In the genomic region with DNA sequence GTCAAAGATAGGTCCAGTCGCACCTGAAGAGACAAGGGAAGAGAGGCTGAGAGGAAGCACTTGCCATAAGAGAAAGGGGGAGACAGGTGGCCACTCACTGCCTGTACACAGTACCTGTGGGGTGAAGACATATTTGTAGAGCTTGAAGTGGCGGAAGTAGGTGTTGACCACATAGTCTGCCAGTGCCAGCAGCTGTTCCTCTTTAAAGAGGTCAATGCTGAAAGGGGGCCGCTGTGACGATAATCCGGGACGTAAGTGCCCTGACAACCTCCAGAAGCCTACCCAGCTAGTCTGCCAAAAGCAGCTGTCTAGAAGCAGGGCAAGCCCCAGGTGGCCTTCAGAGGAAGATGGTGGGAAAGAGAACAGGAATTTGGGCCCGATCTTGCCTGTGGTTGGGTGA, we compare ENCODE assay signal across 18 mouse cellular contexts. TPM values are rescaled to one million over a fixed set of nuclear protein-coding genes. Genes with fewer than 3 reads are reported as not detected.
DNase-seq lines count a peak whose midpoint lies in the region; ATAC-seq lines count a peak whose summit lies in the region.
"Had no signal": no experiment of that assay in that cellular context is flagged by ENCODE, and none has a peak within 500 bp of the region (broad histone marks: within the 10 kb centered on the region; RNA-seq: fewer than 3 reads in every experiment).

No protein-coding gene starts in this region.

- peak overlapping the region; percentile 80 for H3K27ac ChIP-seq in liver, embryonic 13.5 days
- H3K27ac ChIP-seq in liver, embryonic 11.5 days (ENCODE audit: low read depth, low read length): no peak overlapping the region
- H3K27ac ChIP-seq in liver, embryonic 15.5 days (replicated peaks): 0 out of 2 replicates have a peak overlapping the region, but pooled peaks have one; percentile 85
- H3K27ac ChIP-seq in hindbrain, embryonic 10.5 days: no peak overlapping the region
- H3K27ac ChIP-seq: heart, adult 2 months; heart, embryonic 15.5 days; kidney, postnatal 0 days; layer of hippocampus, adult 2 months; neural tube, embryonic 13.5 days had no signal

- no peak overlapping the region for H3K4me3 ChIP-seq in liver, embryonic 13.5 days (replicated peaks)
- no peak overlapping the region for H3K4me3 ChIP-seq in liver, embryonic 11.5 days (ENCODE audit: low read depth, low read length)
- H3K4me3 ChIP-seq in liver, embryonic 15.5 days (replicated peaks): no peak overlapping the region
- no peak overlapping the region for H3K4me3 ChIP-seq in hindbrain, embryonic 10.5 days
- H3K4me3 ChIP-seq: erythroblast, embryonic 14.5 days; heart, adult 2 months; heart, embryonic 15.5 days; layer of hippocampus, adult 2 months; neural tube, embryonic 13.5 days had no signal

- peaks cover 54% of the 10 kb centered on the region for H3K36me3 ChIP-seq in liver, embryonic 13.5 days
- H3K36me3 ChIP-seq in liver, embryonic 11.5 days (ENCODE audit: control insufficient read depth, insufficient read depth, low read length): peaks cover 20% of the 10 kb centered on the region; the same call in 1 of the 2 replicates
- peaks cover 55% of the 10 kb centered on the region for H3K36me3 ChIP-seq in liver, embryonic 15.5 days (replicated peaks)
- peaks cover 64% of the 10 kb centered on the region for H3K36me3 ChIP-seq in hindbrain, embryonic 10.5 days

- WGBS in liver, embryonic 13.5 days (ENCODE audit: insufficient replicate concordance): 83% methylated on average over 7 of the region's 7 CpGs
- WGBS in liver, embryonic 11.5 days: 90% methylated on average over 7 of the region's 7 CpGs
- WGBS in liver, embryonic 15.5 days (ENCODE audit: insufficient replicate concordance): 81% methylated on average over 7 of the region's 7 CpGs
- 93% methylated on average over 7 of the region's 7 CpGs for WGBS in hindbrain, embryonic 10.5 days

- no peaks in the 10 kb centered on the region for H3K27me3 ChIP-seq in liver, embryonic 13.5 days
- H3K27me3 ChIP-seq in liver, embryonic 11.5 days (replicated peaks; ENCODE audit: control insufficient read depth, insufficient read depth, low read length): no peaks in the 10 kb centered on the region
- H3K27me3 ChIP-seq in liver, embryonic 15.5 days: no peaks in the 10 kb centered on the region
- H3K27me3 ChIP-seq in hindbrain, embryonic 10.5 days (ENCODE audit: insufficient read depth, poor library complexity, severe bottlenecking): no peaks in the 10 kb centered on the region
- H3K27me3 ChIP-seq: heart, embryonic 15.5 days; neural tube, embryonic 13.5 days had no signal

- H3K4me2 ChIP-seq in liver, embryonic 13.5 days: no peak overlapping the region
- H3K4me2 ChIP-seq in liver, embryonic 11.5 days: no peak overlapping the region
- no peak overlapping the region for H3K4me2 ChIP-seq in liver, embryonic 15.5 days
- H3K4me2 ChIP-seq: heart, embryonic 15.5 days; midbrain, embryonic 11.5 days; neural tube, embryonic 13.5 days had no signal

- ATAC-seq in liver, embryonic 13.5 days (ENCODE audit: low read depth): no peak
- ATAC-seq in liver, embryonic 11.5 days (replicated peaks; ENCODE audit: low FRiP score): no peak
- no peak for ATAC-seq in liver, embryonic 15.5 days (ENCODE audit: insufficient read depth)
- ATAC-seq: forebrain, embryonic 14.5 days had no signal

- no peaks in the 10 kb centered on the region for H3K9me3 ChIP-seq in liver, embryonic 13.5 days (replicated peaks)
- no peaks in the 10 kb centered on the region for H3K9me3 ChIP-seq in liver, embryonic 11.5 days (ENCODE audit: control insufficient read depth, low read length)
- H3K9me3 ChIP-seq in liver, embryonic 15.5 days (replicated peaks): no peaks in the 10 kb centered on the region
- no peaks in the 10 kb centered on the region for H3K9me3 ChIP-seq in hindbrain, embryonic 10.5 days
- H3K9me3 ChIP-seq: heart, embryonic 15.5 days; neural tube, embryonic 13.5 days had no signal

- H3K9ac ChIP-seq in liver, embryonic 13.5 days: no peak overlapping the region
- H3K9ac ChIP-seq in liver, embryonic 11.5 days (ENCODE audit: low read depth, low read length): no peak overlapping the region
- H3K9ac ChIP-seq in liver, embryonic 15.5 days: no peak overlapping the region
- H3K9ac ChIP-seq: heart, embryonic 15.5 days; neural tube, embryonic 13.5 days had no signal

- H3K4me1 ChIP-seq in liver, embryonic 13.5 days (replicated peaks): peaks cover 40% of the 10 kb centered on the region
- peaks cover 28% of the 10 kb centered on the region for H3K4me1 ChIP-seq in liver, embryonic 11.5 days (replicated peaks; ENCODE audit: control insufficient read depth, insufficient read depth, low read length)
- H3K4me1 ChIP-seq in liver, embryonic 15.5 days (replicated peaks): peaks cover 44% of the 10 kb centered on the region
- H3K4me1 ChIP-seq in hindbrain, embryonic 10.5 days (replicated peaks): peaks cover 22% of the 10 kb centered on the region

- DNase-seq in liver, embryonic 13.5 days: no peak
- no peak for DNase-seq in liver, embryonic 11.5 days (ENCODE audit: low spot score)
- peak; percentile 60 for DNase-seq in lung, postnatal 25 days (ENCODE audit: low spot score)
- no peak for DNase-seq in kidney, postnatal 14 days
- no peak for DNase-seq in hindbrain, embryonic 10.5 days (ENCODE audit: low spot score)
- DNase-seq in ovary, postnatal 14 days (ENCODE audit: low spot score): no peak
- DNase-seq: cerebellum, adult 8-10 months; gastrocnemius, postnatal 14 days; heart, adult 2 months; kidney, adult 11 months had no signal

RNA-seq across cellular contexts. Expression of gene Ccdc189, which starts 3.4 kb away (rescaled TPM):
- 7.3 TPM in 2 replicates for polyA plus RNA-seq in liver, embryonic 13.5 days (2015; fragmentation: Nextera tagmentation; extraction: Ambion mirVana)
- 5.4 and 6.2 TPM in 2 replicates for polyA plus RNA-seq in liver, embryonic 11.5 days (2014; fragmentation: Nextera tagmentation; extraction: Ambion mirVana)
- polyA plus RNA-seq in liver, embryonic 15.5 days (2015; fragmentation: Nextera tagmentation; extraction: Ambion mirVana): 6.4 and 8.3 TPM in 2 replicates
- polyA plus RNA-seq in hindbrain, embryonic 10.5 days (2016; fragmentation: Nextera tagmentation; extraction: Ambion mirVana): 15.7 and 16.5 TPM in 2 replicates

RNA-seq across cellular contexts. Expression of gene Rnf40, which starts 3.5 kb away (rescaled TPM):
- 18.8 and 25.3 TPM in 2 replicates for polyA plus RNA-seq in liver, embryonic 13.5 days (2015; fragmentation: Nextera tagmentation; extraction: Ambion mirVana)
- 44.1 and 49.0 TPM in 2 replicates for polyA plus RNA-seq in liver, embryonic 11.5 days (2014; fragmentation: Nextera tagmentation; extraction: Ambion mirVana)
- 18.3 and 19.5 TPM in 2 replicates for polyA plus RNA-seq in liver, embryonic 15.5 days (2015; fragmentation: Nextera tagmentation; extraction: Ambion mirVana)
- 57.8 and 58.8 TPM in 2 replicates for polyA plus RNA-seq in hindbrain, embryonic 10.5 days (2016; fragmentation: Nextera tagmentation; extraction: Ambion mirVana)

RNA-seq across cellular contexts. Expression of gene Phkg2, which starts 11.9 kb away (rescaled TPM):
- polyA plus RNA-seq in liver, embryonic 13.5 days (2015; fragmentation: Nextera tagmentation; extraction: Ambion mirVana): 19.3 and 20.2 TPM in 2 replicates
- 41.6 and 41.7 TPM in 2 replicates for polyA plus RNA-seq in liver, embryonic 11.5 days (2014; fragmentation: Nextera tagmentation; extraction: Ambion mirVana)
- 20.0 and 24.6 TPM in 2 replicates for polyA plus RNA-seq in liver, embryonic 15.5 days (2015; fragmentation: Nextera tagmentation; extraction: Ambion mirVana)
- polyA plus RNA-seq in hindbrain, embryonic 10.5 days (2016; fragmentation: Nextera tagmentation; extraction: Ambion mirVana): 47.0 and 54.1 TPM in 2 replicates

RNA-seq across cellular contexts. Expression of gene Tmem265, which starts 23.8 kb away (rescaled TPM):
- 3.3 and 4.0 TPM in 2 replicates for polyA plus RNA-seq in liver, embryonic 13.5 days (2015; fragmentation: Nextera tagmentation; extraction: Ambion mirVana)
- 6.9 and 11.1 TPM in 2 replicates for polyA plus RNA-seq in liver, embryonic 11.5 days (2014; fragmentation: Nextera tagmentation; extraction: Ambion mirVana)
- polyA plus RNA-seq in liver, embryonic 15.5 days (2015; fragmentation: Nextera tagmentation; extraction: Ambion mirVana): 2.6 and 2.7 TPM in 2 replicates
- 7.9 and 13.7 TPM in 2 replicates for polyA plus RNA-seq in hindbrain, embryonic 10.5 days (2016; fragmentation: Nextera tagmentation; extraction: Ambion mirVana)
- polyA plus RNA-seq: heart, adult 2 months had no signal

RNA-seq across cellular contexts. Expression of gene Zfp629, which starts 30.6 kb away (rescaled TPM):
- polyA plus RNA-seq in liver, embryonic 13.5 days (2015; fragmentation: Nextera tagmentation; extraction: Ambion mirVana): 1.6 and 1.8 TPM in 2 replicates
- polyA plus RNA-seq in liver, embryonic 11.5 days (2014; fragmentation: Nextera tagmentation; extraction: Ambion mirVana): 8.3 and 9.8 TPM in 2 replicates
- polyA plus RNA-seq in liver, embryonic 15.5 days (2015; fragmentation: Nextera tagmentation; extraction: Ambion mirVana): 1.2 and 1.6 TPM in 2 replicates
- polyA plus RNA-seq in hindbrain, embryonic 10.5 days (2016; fragmentation: Nextera tagmentation; extraction: Ambion mirVana): 34.5 and 36.7 TPM in 2 replicates

Comparison
In these comparisons a context has a peak if more than half of its experiments do, and no peak if none do; other contexts are left out.
1. H3K27ac ChIP-seq: peak in liver, embryonic 13.5 days (single experiment) and liver, embryonic 15.5 days (single experiment); none in liver, embryonic 11.5 days (single experiment) and hindbrain, embryonic 10.5 days (single experiment).